Mouse (Mus musculus): Measurements from ENCODE around the gene Mlxip. TPM values are rescaled to one million over a fixed set of nuclear protein-coding genes. Genes with fewer than 3 reads are reported as not detected.

Mlxip gene
- total RNA-seq, 2 experiments from 2014 or later, result 15.3 to 19.4 TPM

- no peak for DNase-seq (ENCODE audit: low spot score in 2 of 2)
- intact Hi-C loops (cut with DNase I), result loop anchor here (2.0 kb wide), 1 partner anchor 58 kb away; no protein-coding TSS in a partner anchor
Measured at GRCm38 (mm10) chr5:123378712-123379111, 15.9 kb upstream of the Mlxip start.

GRCm38 (mm10) chr5:123379504-123379931, 15.1 kb upstream of the Mlxip start:
- intact Hi-C loops (cut with DNase I), result loop anchor here (2.0 kb wide), 1 partner anchor 57 kb away; no protein-coding TSS in a partner anchor
- DNase-seq (ENCODE audit: low spot score in 2 of 2), result no peak

GRCm38 (mm10) chr5:123381968-123382367, 12.6 kb upstream of the Mlxip start:
- DNase-seq (ENCODE audit: low spot score in 2 of 2), result no peak
- intact Hi-C loops (cut with DNase I), result no loop called here

GRCm38 (mm10) chr5:123382686-123383085, 11.9 kb upstream of the Mlxip start:
- intact Hi-C loops (cut with DNase I), result no loop called here

GRCm38 (mm10) chr5:123388452-123388851, 6.1 kb upstream of the Mlxip start:
- intact Hi-C loops (cut with DNase I), result no loop called here
- no peak for DNase-seq (ENCODE audit: low spot score in 2 of 2)

More at GRCm38 (mm10) chr5:123382686-123383085, 11.9 kb upstream of the Mlxip start:
- no peak for DNase-seq (ENCODE audit: low spot score in 2 of 2)

GRCm38 (mm10) chr5:123390536-123391441, 3.8 kb upstream of the Mlxip start:
- intact Hi-C loops (cut with DNase I), result no loop called here

GRCm38 (mm10) chr5:123391442-123391809, 3.2 kb upstream of the Mlxip start:
- intact Hi-C loops (cut with DNase I), result no loop called here
- DNase-seq (ENCODE audit: low spot score in 2 of 2), result peak in 1 of 2 experiments; percentile 39

More at GRCm38 (mm10) chr5:123390536-123391441, 3.8 kb upstream of the Mlxip start:
- DNase-seq (ENCODE audit: low spot score in 2 of 2), result no peak

- no peak for DNase-seq (ENCODE audit: low spot score in 2 of 2)
- intact Hi-C loops (cut with DNase I), result no loop called here
Measured at GRCm38 (mm10) chr5:123393786-123394302, 754 bp upstream of the Mlxip start.

- intact Hi-C loops (cut with DNase I), result no loop called here
- DNase-seq (ENCODE audit: low spot score in 2 of 2), result no peak
Measured at GRCm38 (mm10) chr5:123394957-123395881, 621 bp downstream of the Mlxip start.

GRCm38 (mm10) chr5:123396901-123397464, 2.4 kb downstream of the Mlxip start:
- DNase-seq (ENCODE audit: low spot score in 2 of 2), result no peak
- intact Hi-C loops (cut with DNase I), result no loop called here

- intact Hi-C loops (cut with DNase I), result no loop called here
- DNase-seq (ENCODE audit: low spot score in 2 of 2), result peak in 1 of 2 experiments; percentile 25
Measured at GRCm38 (mm10) chr5:123397786-123398185, 3.2 kb downstream of the Mlxip start.

- intact Hi-C loops (cut with DNase I), result no loop called here
- no peak for DNase-seq (ENCODE audit: low spot score in 2 of 2)
Measured at GRCm38 (mm10) chr5:123398856-123399498, 4.4 kb downstream of the Mlxip start.

GRCm38 (mm10) chr5:123404480-123404879, 9.9 kb downstream of the Mlxip start:
- intact Hi-C loops (cut with DNase I), result no loop called here
- no peak for DNase-seq (ENCODE audit: low spot score in 2 of 2)

- DNase-seq (ENCODE audit: low spot score in 2 of 2), result no peak
- intact Hi-C loops (cut with DNase I), result no loop called here
Measured at GRCm38 (mm10) chr5:123406952-123407351, 12.4 kb downstream of the Mlxip start.

- intact Hi-C loops (cut with DNase I), result no loop called here
- no peak for DNase-seq (ENCODE audit: low spot score in 2 of 2)
Measured at GRCm38 (mm10) chr5:123408176-123408575, 13.6 kb downstream of the Mlxip start.

- no peak for DNase-seq (ENCODE audit: low spot score in 2 of 2)
- intact Hi-C loops (cut with DNase I), result no loop called here
Measured at GRCm38 (mm10) chr5:123412193-123412592, 17.6 kb downstream of the Mlxip start.

GRCm38 (mm10) chr5:123413866-123414363, 19.3 kb downstream of the Mlxip start:
- no peak for DNase-seq (ENCODE audit: low spot score in 2 of 2)
- intact Hi-C loops (cut with DNase I), result no loop called here

GRCm38 (mm10) chr5:123416149-123416548, 21.6 kb downstream of the Mlxip start:
- DNase-seq (ENCODE audit: low spot score in 2 of 2), result no peak
- intact Hi-C loops (cut with DNase I), result no loop called here
